Mouse (Mus musculus) lung, postnatal 36 days (tissue): Measurements from ENCODE around the gene Kcnj9.

ENCODE experiments used
- DNase-seq: peaks from one replicate; pipeline ENCODE4 v3.0.0; 2022; ENCODE audit warnings: mixed read lengths

The Kcnj9 gene

GRCm38 (mm10) chr1:172329131-172329530 is at the start of gene Kcnj9:
TSS of gene Kcnj9 (minus strand) at chr1:172329318.
- no peak for DNase-seq

DNA sequence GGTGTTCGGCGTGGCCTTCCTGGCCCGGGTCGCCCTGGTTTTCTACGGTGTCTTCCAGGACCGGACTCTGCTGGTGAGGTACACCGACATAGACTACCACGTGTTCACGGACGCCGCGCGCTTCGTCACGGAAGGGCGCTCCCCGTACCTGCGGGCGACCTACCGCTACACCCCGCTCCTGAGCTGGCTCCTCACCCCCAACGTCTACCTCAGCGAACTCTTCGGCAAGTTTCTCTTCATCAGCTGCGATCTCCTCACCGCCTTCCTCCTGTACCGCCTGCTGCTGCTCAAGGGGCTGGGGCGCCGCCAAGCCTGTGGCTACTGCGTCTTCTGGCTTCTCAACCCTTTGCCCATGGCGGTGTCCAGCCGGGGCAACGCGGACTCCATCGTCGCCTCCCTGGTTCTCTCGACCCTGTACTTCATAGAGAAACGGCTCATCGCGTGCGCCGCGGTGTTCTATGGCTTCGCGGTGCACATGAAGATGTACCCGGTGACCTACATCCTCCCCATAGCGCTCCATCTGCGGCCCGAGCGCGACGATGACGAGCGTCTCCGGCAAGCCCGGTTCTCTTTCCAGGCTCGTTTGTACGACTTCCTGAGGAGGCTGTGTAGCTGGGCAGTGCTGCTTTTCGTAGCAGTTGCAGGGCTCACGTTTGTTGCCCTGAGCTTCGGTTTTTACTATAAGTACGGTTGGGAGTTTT is 47.8 kb upstream of the Kcnj9 start:
- no peak for DNase-seq

DNA sequence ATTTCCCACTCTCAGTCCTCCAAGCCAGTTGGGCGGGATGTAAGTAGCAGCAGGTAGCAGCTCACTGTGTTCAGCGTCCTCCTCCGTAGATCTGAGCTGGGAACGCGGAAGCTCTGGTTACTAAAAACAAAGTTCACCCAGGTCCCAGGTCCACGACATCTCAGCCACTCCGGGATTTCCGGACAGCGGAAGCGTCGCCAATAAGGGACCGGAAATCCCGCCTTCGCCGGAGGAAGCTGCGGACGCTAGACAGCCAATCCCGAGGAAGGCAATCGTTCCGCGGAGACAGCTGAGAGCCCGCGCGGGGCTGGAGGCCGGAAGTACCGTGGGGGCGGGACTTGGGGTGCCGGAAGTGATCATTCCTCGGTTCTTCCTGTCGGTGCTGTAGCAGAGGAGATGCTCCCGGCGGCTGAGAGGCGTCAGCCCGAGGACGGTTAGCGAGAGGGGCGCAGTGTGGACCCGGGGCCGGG is 47.1 kb upstream of the Kcnj9 start, which contains the start of gene Pigm:
Pigm (plus strand) TSS at position 349 of the 470 bp plus-strand sequence.
- peak; percentile 98 for DNase-seq

DNA sequence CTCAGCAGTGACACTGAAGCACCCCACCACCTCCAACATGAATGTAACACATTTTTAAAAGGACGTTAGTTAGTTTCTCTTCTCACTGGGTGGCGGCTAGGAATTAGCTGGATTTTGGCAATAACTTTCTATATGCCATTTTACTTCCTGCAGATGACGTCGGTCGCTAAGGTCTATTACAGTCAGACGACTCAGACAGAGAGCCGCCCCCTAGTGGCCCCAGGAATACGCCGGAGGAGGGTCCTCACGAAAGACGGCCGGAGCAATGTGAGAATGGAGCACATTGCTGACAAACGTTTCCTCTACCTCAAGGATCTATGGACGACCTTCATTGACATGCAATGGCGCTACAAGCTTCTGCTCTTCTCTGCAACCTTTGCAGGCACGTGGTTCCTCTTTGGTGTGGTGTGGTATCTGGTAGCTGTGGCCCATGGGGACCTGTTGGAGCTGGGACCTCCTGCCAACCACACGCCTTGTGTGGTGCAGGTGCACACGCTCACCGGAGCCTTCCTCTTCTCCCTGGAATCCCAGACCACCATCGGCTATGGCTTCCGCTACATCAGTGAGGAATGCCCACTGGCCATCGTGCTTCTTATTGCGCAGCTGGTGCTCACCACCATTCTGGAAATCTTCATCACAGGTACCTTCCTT is 39.8 kb upstream of the Kcnj9 start:
- DNase-seq = peak; percentile 79

DNA sequence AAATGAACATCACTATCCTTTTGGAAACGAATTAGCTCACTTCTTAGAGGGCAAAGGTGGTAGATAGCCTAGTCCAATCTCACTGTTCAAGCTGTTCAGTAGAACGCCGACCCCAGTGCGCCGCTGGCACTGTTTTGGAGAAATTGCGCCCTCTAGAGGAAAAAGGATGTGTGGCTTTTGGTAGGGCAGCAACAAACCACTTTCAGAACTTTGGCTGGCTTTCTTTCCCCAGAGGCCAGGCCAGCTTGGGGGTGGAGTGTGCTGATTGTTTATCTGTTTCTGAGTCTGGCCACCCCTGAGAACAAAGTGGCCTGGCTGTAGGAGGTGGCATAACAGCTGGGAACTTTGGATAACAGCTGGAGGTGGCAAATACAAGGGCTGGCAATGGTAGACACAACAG is 35.6 kb upstream of the Kcnj9 start:
- DNase-seq = peak; percentile 70

DNA sequence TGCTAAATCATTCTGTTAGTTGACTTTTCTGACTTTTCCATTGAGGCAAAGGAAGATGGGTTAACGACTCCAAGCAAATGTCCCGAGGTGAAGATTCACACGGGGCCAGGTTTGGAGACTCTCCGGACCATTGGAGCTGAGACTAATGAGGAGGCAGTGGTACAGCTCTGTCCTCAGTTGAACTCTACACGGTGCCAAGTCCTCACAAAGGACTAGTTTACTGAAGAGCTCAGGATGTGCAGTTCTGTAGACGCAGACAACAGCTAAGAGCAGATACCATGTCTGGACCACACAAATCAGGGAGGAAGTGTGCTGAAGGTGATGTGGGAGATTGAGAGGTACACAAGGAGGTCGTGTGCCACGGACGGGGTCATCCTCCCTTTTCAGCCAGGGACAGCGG is 29.2 kb upstream of the Kcnj9 start:
- DNase-seq = no peak

- peak; percentile 49 for DNase-seq
Observed at GRCm38 (mm10) chr1:172357550-172357949, 28.4 kb upstream of the Kcnj9 start.

DNA sequence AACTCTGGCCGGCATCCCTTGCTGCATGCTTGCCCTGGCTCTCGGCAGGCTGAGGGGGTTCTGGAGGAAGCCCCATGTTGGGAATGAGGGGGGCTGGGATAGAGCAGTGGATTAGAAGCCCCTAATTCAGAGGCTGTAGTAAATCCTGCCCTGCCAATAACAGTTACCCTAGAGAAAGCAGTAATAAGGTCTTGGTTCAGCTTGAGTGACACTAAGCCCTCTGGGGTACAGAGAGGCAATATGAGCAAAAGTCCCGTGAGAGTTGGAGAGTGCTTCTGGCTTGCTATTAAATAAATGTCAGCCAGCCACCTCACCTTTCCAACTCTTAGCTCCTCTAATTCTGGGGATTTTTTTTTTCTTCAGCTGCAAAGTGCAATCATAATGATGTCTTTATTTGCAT is 26.2 kb upstream of the Kcnj9 start:
- no peak for DNase-seq

DNA sequence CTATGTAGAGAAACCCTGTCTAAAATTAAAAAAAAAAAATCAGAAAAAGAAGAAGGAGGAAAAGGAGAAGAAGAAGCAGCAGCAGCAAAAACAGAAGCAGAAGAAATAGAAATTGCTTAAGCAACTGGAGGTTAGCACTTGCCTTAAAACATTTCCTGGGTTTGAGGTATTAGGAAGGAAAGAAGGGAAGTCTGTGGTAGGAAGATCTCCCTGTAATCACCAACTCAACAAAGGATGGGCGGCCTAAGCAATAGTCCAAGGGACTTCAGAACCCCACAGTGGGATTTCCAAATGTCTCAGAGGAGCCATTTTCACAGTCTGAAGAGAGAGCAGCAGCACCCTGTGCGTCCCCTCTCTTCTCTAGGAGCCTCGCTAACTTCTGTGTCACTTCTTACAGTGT is 23.3 kb upstream of the Kcnj9 start:
- DNase-seq = no peak

DNA sequence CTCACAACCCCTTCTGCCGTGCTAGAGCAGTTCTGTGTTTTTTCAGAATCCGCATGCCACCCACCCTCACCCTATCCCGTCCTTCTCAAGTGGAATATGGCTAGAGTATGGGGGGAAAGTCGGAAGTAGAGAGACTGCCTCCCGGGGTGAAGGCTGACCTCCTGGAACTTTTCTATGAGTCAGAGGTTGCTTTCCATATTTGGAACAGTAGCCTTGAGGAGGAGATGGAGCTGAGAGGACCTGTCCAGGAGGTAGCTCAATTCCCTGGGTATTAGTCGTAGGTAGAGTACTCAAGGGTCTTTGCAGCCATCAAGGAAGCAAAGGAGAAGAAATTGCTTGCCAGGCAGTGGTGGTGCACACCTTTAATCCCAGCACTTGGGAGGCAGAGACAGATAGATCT is 22.9 kb upstream of the Kcnj9 start:
- no peak for DNase-seq

DNA sequence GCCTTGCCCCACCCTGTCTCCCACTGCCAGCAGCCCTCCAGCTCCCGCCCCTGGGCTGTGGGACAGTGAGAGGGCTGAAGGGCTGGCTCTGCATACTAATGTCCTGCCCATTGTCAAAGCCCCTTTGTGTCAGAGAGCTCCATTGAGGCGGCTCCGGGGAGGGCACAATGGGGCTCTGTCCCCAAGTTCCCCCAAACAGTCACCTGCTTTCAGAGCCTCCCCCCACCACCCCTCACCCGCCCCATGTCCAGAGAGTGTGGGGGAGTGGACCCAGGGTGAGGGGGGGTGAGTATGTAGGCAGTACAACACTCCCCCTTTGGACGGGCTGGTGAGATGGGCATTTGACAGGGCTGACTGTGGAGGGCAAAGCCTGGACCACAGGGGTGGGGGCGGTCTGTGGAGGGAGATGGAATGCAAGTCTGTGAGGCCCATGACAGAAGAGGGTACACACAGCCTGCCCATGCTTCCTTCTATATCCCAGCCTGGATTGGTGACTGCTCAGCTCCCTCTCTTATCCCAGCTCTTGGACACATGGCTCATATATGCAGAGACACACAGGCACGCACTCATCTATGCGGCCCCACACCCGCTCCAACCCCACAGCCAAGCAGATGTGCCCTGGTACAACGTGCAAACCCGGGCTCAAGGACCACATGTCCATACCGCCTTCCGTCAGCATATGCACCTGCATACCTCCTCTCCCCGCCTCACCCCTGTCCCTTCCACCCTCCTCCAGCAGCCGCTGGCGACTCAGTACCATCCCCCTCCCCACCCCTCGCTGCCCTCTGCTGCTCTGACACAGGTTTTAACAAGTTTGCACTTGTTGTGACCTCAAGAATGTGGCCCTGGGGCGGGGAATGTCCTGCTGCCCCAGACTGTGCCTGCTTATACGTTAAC is 21.0 kb upstream of the Kcnj9 start:
- DNase-seq = peak; percentile 30

- DNase-seq = no peak
Observed at GRCm38 (mm10) chr1:172349504-172349903, 20.4 kb upstream of the Kcnj9 start.

DNA sequence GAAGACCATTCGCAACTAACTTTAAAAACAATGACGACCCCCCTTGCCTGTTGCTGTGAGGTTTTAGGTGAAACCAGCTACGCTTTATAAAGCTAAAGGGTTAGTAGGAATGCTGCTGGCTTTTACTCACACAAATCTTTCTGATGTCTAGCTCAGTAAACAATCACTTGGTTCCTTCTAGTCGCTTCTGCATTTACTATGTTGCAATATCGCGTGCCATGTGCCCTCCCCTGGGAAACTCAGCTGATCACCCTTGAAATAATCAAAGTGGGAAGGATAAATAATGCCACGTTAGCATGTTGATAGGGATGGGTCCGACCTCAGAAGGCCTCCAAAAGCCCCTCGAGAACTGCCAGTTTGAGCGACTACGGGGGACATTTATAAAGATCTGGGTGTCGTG is 18.3 kb upstream of the Kcnj9 start:
- peak; percentile 21 for DNase-seq

DNA sequence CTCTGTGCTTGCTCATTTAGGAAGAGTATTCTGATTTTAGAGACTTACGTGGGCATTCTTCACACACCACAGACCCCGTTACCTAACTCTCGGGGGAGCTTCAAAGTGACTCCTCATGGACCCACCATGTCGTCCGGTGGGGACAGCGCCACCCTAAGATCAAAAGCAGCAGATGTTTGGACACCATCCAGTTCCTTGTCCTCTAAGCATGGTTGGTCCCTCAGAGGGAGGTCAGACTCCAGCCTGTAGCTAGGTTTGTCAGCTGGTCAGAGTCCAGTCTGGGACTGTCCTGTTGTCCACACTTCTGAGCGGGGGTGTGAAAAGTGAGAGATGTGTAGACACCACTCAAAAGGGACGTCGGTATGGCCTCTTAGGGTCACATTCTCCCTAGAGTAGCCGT is 17.6 kb upstream of the Kcnj9 start:
- DNase-seq = no peak

- peak; percentile 15 for DNase-seq
Observed at GRCm38 (mm10) chr1:172344820-172345219, 15.7 kb upstream of the Kcnj9 start.

DNA sequence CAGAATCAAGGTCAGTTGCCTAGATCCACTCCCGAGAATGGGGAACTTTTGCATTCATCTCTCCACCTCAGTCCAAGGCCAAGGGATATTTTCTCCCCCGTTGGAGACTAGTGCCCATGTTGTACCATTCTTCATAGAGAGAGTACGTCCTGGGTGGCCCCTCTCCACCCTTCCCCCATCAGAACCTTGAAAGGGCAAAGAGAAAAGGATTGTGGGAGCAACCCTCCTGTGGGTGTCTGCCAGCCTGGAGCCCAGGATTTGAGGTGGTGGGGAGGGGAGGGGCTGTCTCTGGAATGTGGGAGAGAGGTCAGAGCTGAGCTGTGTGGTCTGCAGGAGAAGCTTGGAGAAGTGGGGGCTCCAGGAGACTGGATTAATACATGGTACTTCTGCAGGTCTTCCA is 14.8 kb upstream of the Kcnj9 start:
- no peak for DNase-seq

- DNase-seq = no peak
Observed at GRCm38 (mm10) chr1:172342729-172343128, 13.6 kb upstream of the Kcnj9 start.

- DNase-seq = no peak
Observed at GRCm38 (mm10) chr1:172341386-172341785, 12.3 kb upstream of the Kcnj9 start.

DNA sequence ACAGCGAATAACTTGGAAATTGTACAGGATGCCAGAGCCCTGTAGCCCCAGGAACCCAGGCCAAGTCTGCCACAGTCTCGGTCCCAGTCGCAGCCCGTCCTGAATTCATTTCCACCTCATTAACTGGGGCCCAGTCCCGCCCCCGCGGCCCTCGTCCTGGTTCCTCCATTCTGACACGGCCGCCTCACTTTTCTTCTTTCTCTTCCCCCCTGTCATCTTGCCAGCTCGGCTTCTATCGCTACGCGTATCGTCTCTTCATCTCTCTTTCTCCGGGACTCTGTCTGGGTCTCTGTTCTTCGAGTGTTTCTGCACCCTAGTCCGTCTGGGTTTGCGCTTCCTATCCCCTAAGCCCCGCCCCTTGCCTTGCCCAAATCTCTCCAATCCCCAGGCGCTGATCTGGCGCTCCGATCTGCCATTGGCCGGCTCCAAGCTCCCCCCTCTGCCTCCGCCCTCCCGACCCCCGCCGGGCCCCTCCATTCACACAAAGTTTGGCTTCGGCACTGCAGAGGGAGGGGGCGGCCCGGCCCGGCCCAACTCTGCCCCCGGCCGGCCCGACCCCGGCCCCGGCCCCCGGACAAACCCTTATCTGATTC is 11.7 kb upstream of the Kcnj9 start, which contains the start of gene Kcnj10:
Kcnj10 (plus strand) TSS at position 482 of the 593 bp plus-strand sequence.
- peak; percentile 80 for DNase-seq

DNA sequence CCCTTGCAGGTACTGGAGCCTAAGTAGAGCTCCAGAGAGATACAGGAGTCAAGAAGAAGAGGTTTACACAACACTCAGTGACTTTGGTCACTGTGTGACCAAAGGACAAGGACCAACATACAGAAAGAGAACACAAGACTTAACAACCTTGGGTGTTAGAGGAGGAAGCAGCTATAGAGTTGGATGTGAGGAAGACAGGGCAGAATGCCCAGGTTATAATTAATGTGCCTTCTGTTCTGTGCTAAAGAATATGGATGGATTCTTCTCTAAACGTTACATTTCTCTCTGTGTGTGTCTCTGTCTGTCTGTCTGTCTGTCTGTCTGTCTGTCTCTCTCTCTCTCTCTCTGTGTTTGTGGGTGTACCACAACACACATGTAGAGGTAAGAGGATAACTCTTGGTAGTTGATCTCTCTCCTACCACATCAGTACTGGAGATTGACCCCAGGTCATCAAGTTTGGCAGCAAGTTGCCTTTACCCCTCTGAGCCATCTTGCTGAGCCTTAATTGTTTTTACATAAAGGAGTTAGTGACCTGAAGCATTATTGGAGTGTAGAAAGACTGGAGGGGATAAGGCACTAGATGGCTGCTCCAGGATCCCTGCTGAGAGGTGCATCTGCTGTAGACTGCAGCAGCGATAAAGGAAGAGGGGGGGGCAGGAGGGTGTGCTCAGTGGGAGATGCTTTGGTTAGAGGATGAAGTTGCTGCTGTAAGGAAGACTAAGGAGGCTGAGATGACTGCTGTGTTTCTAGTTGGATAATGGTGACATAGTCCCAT is 8.5 kb upstream of the Kcnj9 start:
- no peak for DNase-seq

- DNase-seq = no peak
Observed at GRCm38 (mm10) chr1:172335804-172336203, 6.7 kb upstream of the Kcnj9 start.

- DNase-seq = no peak
Observed at GRCm38 (mm10) chr1:172333512-172333911, 4.4 kb upstream of the Kcnj9 start.
